Mouse (Mus musculus): ENCODE data around the gene Scyl2.
A peak's percentile ranks its signal among the peaks of the same experiment; 100 is the strongest.
"Not testable (repeated sequence)": the region's sequence is repeated elsewhere in the genome, so short reads cannot be mapped to it uniquely, and the experiment has no call there.

Scyl2 gene

GRCm38 (mm10) chr10:89678054-89678453 is 8.0 kb downstream of the Scyl2 start:
- DNase-seq, result no peak

DNA sequence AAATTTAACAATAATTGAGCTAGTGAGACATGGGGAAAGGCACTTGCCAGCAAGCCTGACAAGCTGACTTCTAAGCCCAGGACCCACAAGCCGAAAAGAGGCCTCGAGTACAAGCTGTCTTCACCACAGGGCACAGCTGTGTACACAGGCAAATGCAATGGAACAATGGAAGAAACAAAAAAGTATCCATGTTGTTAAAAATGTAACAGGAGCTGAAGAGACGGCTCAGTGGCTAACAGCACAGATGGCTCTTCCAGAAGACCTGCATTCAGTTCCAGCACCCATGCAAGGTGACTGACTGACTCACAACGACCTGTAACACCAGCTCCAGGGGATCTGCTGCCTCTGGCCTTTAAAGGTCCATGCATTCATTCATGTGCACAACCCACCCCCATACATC is 9.5 kb downstream of the Scyl2 start:
- DNase-seq, result peak; percentile 24 to 43

DNA sequence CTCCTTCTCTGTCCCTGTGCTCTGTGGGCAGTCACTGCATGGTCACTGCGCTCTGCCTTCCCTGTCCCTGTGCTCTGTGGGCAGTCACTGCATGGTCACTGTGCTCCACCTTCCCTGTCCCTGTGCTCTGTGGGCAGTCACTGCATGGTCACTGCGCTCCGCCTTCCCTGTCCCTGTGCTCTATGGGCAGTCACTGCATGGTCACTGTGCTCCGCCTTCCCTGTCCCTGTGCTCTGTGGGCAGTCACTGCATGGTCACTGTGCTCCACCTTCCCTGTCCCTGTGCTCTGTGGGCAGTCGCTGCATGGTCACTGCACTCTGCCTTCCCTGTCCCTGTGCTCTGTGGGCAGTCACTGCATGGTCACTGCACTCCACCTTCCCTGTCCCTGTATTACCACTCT is 15.7 kb downstream of the Scyl2 start:
- not testable (repeated sequence) for DNase-seq

GRCm38 (mm10) chr10:89667571-89667970 is 18.5 kb downstream of the Scyl2 start:
- DNase-seq, result no peak

- DNase-seq, result peak; percentile 69 to 80
Measured at GRCm38 (mm10) chr10:89665679-89666078, 20.4 kb downstream of the Scyl2 start.

DNA sequence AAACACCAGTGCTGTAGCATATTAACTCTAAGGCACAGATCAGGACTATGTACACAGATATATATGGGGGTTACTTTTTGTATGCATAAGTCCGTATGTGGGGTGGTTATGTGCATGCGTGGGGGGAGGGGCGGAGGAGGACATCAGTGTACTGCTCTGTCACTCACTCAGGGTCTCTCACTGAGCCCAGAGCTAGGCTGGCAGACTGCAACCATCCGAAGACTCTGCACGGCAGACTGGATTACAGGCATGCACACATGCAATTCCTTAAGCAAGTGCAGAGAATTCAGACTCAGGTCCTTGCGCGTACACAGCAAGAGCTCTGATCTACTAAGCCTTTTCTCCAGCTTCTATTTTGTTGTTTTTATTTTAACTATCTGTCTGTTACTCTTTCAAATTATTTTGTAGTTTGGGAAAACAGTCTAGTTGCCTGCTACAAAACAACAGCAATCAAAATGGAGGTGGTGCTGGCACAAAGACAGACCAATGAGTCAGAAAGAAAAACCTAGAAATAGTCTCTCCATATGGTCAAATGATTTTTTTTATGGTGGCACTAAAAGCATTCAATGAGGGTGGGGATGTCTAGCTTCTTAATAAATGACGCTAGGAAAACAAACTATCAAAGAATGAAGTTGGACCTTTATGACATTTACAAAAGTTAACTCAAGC is 21.0 kb downstream of the Scyl2 start:
- DNase-seq, result peak; percentile 22 to 37

GRCm38 (mm10) chr10:89656366-89656765 is 29.7 kb downstream of the Scyl2 start:
- DNase-seq, result peak; percentile 71 to 72

DNA sequence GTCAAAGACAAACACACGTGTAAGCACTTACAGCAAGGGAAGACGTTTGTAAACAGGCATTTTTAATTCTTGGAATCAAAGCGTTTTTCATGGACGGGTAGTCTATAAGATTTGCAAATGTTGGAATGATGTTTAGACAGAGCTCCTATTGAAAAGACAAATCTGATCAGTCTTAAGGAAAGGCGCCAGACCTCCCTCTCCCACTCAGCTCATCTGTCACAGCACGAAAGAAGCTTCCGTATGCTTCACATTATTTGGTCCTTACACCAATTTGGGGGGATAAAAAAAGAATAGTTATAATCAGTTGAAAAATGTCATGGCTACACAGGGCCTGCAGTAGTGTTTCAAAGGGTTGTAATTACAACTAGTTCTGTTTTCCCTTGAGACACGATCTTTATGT is 33.2 kb downstream of the Scyl2 start:
- DNase-seq, result no peak

GRCm38 (mm10) chr10:89651691-89652090 is 34.4 kb downstream of the Scyl2 start:
- DNase-seq, result no peak

GRCm38 (mm10) chr10:89646918-89647317 is 39.2 kb downstream of the Scyl2 start:
- no peak for DNase-seq

GRCm38 (mm10) chr10:89637001-89637400 is 49.1 kb downstream of the Scyl2 start:
- DNase-seq, result no peak

GRCm38 (mm10) chr10:89635018-89635417 is 51.1 kb downstream of the Scyl2 start:
- DNase-seq, result peak; percentile 46 to 70

DNA sequence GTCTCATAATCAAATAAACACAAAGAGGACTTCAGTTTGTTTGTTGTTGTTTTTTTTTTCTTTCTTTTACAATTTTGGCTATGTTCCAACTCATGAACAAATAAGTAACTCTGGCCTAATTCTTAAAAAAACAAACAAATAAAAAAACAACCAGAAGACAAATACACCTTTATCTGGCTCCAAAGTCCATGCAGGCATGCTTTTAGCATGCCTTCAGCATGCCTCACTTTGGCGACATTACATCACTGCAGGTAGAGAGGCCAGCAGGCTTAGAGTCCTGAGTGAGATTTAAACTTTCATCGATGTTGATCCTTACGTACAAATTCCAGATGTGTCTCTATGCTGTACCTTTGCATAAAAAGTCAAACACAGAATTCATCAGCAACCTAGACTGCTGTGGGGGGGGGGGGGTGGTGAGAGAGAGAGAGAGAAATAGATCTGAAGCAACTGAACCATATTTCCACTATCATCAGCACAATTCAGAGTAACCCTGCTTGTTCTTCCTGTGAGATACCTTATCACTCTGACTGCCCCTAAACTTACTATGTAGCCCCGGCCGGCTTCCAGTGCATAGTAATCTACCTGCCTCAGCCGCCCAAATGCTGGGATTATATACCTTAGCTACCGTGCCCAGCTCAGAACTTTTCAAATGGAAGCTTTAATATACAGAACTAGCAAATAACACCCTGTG is 52.2 kb downstream of the Scyl2 start:
- no peak for DNase-seq

DNA sequence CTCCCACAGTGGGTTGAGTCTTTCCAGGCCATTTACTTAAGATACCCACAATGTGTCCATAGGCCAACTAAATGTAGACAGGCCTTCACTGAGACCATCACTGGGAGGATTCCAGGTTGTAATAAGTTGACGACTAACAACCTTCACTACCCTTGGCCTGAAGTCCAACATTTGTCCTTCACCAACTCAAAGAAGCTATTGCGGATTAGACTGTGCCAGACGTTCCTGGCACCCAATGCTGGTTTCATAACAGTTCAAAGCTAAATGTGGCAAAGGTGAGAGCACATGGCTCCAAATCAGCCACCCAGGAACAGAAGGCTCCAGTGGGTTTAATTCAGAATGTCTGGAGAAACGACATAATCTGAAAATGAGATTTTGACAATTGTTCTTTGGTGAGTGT is 53.0 kb downstream of the Scyl2 start:
- no peak for DNase-seq

GRCm38 (mm10) chr10:89631831-89632230 is 54.3 kb downstream of the Scyl2 start:
- DNase-seq, result no peak

GRCm38 (mm10) chr10:89630564-89630963 is 55.5 kb downstream of the Scyl2 start:
- DNase-seq, result no peak

GRCm38 (mm10) chr10:89630052-89630451 is 56.0 kb downstream of the Scyl2 start:
- DNase-seq, result peak; percentile 47 to 59

- no peak for DNase-seq
Measured at GRCm38 (mm10) chr10:89626714-89627113, 59.4 kb downstream of the Scyl2 start.

DNA sequence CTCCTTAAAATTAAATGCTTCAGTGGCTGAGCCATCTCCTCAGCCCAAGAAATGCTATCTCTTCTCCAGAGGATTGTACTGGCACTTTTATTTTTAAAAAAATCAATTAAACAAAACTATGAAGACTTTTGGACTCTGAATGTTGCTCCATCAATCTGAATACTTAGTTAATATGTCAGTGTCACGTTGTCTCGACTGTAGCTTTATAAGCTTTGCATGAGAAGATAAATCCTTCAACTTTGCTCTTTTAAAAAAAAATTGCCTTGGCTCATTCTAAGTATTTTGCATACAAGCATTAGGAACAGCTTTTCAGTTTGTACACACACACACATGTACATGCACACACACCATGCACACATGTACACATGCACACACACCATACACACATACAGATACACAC is 61.9 kb downstream of the Scyl2 start:
- no peak for DNase-seq

- DNase-seq, result no peak
Measured at GRCm38 (mm10) chr10:89621129-89621528, 65.0 kb downstream of the Scyl2 start, which contains the start of gene Slc17a8. Slc17a8 (minus strand) TSS chr10:89621253.

GRCm38 (mm10) chr10:89599311-89599710 is 86.8 kb downstream of the Scyl2 start:
- no peak for DNase-seq

GRCm38 (mm10) chr10:89597275-89597674 is 88.8 kb downstream of the Scyl2 start:
- no peak for DNase-seq

DNA sequence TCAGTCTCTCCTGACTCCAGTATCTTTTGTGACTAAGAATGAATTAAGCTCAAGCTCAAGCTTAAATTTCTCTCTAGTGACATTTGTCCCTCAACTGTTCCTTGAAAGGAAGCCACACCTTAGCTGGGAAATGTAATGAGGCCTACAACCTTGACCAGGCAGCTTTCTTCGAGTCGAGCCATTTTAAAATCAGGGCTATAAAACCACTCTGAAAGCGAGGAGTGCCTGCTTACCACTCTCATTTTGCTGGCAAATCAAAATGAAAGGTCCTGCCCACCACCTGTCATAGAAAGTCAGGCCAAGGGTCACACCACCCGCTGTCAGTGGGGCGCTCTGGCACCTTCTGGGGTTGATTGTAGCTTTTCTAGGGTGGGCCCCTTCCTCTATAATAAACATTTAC is 90.2 kb downstream of the Scyl2 start:
- no peak for DNase-seq

DNA sequence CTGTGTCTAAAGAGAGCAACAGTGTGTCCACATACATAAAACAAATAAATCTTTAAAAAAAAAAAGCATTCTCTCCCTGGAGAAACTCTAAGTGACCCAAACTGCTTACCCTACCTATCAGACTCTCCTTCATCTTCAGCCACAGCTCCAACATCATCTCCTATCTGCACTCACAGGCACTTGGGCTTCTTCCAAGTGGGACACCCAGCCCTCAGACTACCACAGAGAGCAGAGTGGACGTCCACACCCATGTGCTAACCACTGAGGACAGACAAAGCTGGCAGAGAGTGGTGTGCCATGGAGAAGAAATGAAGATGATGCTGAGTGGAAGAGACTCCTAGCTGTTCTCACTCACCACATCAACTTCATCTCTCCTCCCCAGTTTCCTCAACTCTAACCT is 90.6 kb downstream of the Scyl2 start:
- no peak for DNase-seq

- DNase-seq, result no peak
Measured at GRCm38 (mm10) chr10:89594309-89594708, 91.8 kb downstream of the Scyl2 start.
